Mouse (Mus musculus): ENCODE measurements around the gene Nanp. TPM values are rescaled to one million over a fixed set of nuclear protein-coding genes. Genes with fewer than 3 reads are reported as not detected.

Nanp gene
- total and polyA plus RNA-seq, 3 experiments, result 15.6 to 33.0 (median 30.8) TPM

DNA sequence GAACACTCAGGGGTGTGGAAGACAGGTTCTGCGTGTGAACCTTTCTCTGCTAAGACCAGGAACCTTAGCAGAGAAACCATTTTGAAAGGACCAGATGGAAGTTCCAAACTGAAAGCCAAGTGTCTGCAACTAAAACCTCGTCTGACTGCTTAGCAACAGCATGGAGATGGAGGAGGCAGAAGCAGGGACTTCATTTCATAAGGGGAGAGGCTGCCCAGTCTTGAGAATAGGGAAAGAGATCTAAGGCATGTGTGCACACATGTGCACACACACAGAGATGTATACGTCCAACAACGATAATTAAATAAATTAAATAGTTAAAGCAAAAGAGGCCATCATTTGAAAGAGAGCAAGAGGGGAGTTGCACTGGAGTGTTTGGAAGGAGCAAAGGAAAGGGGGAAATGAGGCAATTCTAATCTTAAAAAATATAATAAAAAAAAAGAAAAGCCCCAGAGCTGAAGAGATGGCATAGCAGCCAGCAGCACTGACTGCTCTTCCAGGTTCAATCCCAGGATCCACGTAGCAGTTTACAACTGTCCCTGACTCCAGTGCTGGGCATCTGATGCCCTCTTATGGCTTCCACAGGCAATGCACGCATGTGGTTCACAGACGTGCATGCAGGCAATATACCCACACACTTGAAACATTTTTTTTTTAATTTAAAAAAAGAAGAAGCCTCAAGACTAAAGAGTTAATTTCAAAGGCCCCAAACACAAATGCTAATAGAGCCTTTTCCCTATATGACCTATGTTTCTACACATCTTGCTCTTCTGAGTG, 38.6 kb downstream of the Nanp start (continued):
- TF ChIP-seq USF2 (conservative IDR thresholded peaks at IDR 0.05; ENCODE audit: low read depth, low read length), result no peak
- TF ChIP-seq NRF1 (IDR thresholded peaks at IDR 0.05; ENCODE audit: low read depth, low read length), result no peak
- no peak for TF ChIP-seq RCOR1 (conservative IDR thresholded peaks at IDR 0.05; ENCODE audit: low read depth, low read length)
- 0 out of 2 replicates have a peak, but pooled peaks have one; percentile 44 for TF ChIP-seq SIN3A (IDR thresholded peaks at IDR 0.05; ENCODE audit: low read length)
- TF ChIP-seq POLR2AphosphoS2 (IDR thresholded peaks at IDR 0.05; ENCODE audit: low read depth, low read length), result no peak
- TF ChIP-seq GABPA (IDR thresholded peaks at IDR 0.05; ENCODE audit: insufficient replicate concordance, low read depth, low read length), result no peak
- no peak for TF ChIP-seq ELF1 (IDR thresholded peaks at IDR 0.05; ENCODE audit: low read depth, low read length)
- TF ChIP-seq JUN (IDR thresholded peaks at IDR 0.05; ENCODE audit: insufficient read depth, low read depth, low read length), result no peak
- no peak for TF ChIP-seq POLR2A (IDR thresholded peaks at IDR 0.05; ENCODE audit: low read depth, low read length)
- peak; percentile 56; the same call in 1 of the 2 replicates for TF ChIP-seq IRF4 (IDR thresholded peaks at IDR 0.05; ENCODE audit: low read depth, low read length)
- 0 out of 2 replicates have a peak, but pooled peaks have one; percentile 26 for TF ChIP-seq JUND (conservative IDR thresholded peaks at IDR 0.05; ENCODE audit: low read depth, low read length)
- TF ChIP-seq TBP (conservative IDR thresholded peaks at IDR 0.05; ENCODE audit: low read depth, low read length), result no peak
- TF ChIP-seq CHD2 (IDR thresholded peaks at IDR 0.05; ENCODE audit: low read length), result no peak
- 0 out of 2 replicates have a peak, but pooled peaks have one; percentile 18 for TF ChIP-seq MAZ (IDR thresholded peaks at IDR 0.05; ENCODE audit: low read depth, low read length)
- peak; percentile 97 for TF ChIP-seq RAD21 (IDR thresholded peaks at IDR 0.05; ENCODE audit: low read depth, low read length)
- TF ChIP-seq HCFC1 (IDR thresholded peaks at IDR 0.05; ENCODE audit: low read depth, low read length), result peak; percentile 23; the same call in 1 of the 2 replicates
- peak; percentile 83 for TF ChIP-seq MYC (IDR thresholded peaks at IDR 0.05; ENCODE audit: low read depth, low read length)
- TF ChIP-seq ETS1 (conservative IDR thresholded peaks at IDR 0.05; ENCODE audit: low read depth, low read length), result no peak
- TF ChIP-seq ZKSCAN1 (IDR thresholded peaks at IDR 0.05; ENCODE audit: borderline replicate concordance, low read depth, low read length), result no peak

DNA sequence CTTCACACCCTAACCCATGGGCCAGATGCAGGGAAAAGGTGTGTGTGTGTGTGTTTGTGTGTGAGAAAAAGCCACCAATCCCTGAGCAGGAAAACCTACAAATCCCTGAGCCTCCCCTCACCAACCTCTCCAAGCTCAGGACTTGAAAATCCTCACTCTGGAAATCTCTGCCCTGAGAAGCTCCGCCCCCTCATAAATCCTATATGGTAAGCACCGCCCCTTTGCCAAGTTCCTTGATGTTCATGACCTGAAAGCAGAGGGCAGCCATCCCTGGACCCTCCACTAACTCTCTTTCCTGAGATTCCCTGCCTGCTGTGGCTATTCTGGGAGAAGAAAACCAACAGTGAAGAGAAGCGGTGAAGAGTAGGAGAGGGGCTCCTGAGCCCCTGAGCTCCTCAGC, 40.2 kb downstream of the Nanp start:
- no peak for TF ChIP-seq NELFE (IDR thresholded peaks at IDR 0.05; ENCODE audit: low read depth, low read length)
- TF ChIP-seq JUN (IDR thresholded peaks at IDR 0.05; ENCODE audit: insufficient read depth, low read depth, low read length), result no peak
- no peak for TF ChIP-seq POLR2AphosphoS2 (IDR thresholded peaks at IDR 0.05; ENCODE audit: low read depth, low read length)
- no peak for TF ChIP-seq ETS1 (conservative IDR thresholded peaks at IDR 0.05; ENCODE audit: low read depth, low read length)
- TF ChIP-seq MXI1 (IDR thresholded peaks at IDR 0.05; ENCODE audit: low read depth, low read length), result no peak
- no peak for TF ChIP-seq GABPA (IDR thresholded peaks at IDR 0.05; ENCODE audit: insufficient replicate concordance, low read depth, low read length)
- TF ChIP-seq E2F4 (IDR thresholded peaks at IDR 0.05; ENCODE audit: insufficient replicate concordance, low read depth, low read length), result no peak
- TF ChIP-seq ZKSCAN1 (IDR thresholded peaks at IDR 0.05; ENCODE audit: borderline replicate concordance, low read depth, low read length), result no peak
- TF ChIP-seq POLR2A (IDR thresholded peaks at IDR 0.05; ENCODE audit: low read depth, low read length), result no peak
- no peak for TF ChIP-seq MAFK (IDR thresholded peaks at IDR 0.05; ENCODE audit: insufficient replicate concordance, low read length)
- TF ChIP-seq CHD1 (IDR thresholded peaks at IDR 0.05; ENCODE audit: low read depth, low read length), result no peak
- TF ChIP-seq CTCF (conservative IDR thresholded peaks at IDR 0.05 in 1 of 2, IDR thresholded peaks at IDR 0.05 in 1 of 2; ENCODE audit: low read depth in 2 of 2, low read length in 2 of 2), result no peak
- Histone ChIP-seq H3K4me1 (ENCODE audit: control insufficient read depth in 1 of 2, insufficient read depth in 2 of 2) (peaks cover 5 to 27% of the 10 kb centered on the region in 2 experiments; a peak in 3 of 4 replicates), H3K4me3 (replicated peaks in 1 of 3; ENCODE audit: low read depth in 2 of 3, low read length in 2 of 3, poor library complexity in 1 of 3) (no peak overlapping the region), H3K4me2 (ENCODE audit: insufficient read depth, low read depth, poor library complexity, severe bottlenecking) (no peak overlapping the region), H3K9me3 (replicated peaks; ENCODE audit: low read length) (no peaks in the 10 kb centered on the region), H3K79me2 (replicated peaks; ENCODE audit: control insufficient read depth, extremely low read depth, insufficient read depth, poor library complexity, severe bottlenecking) (no peaks in the 10 kb centered on the region), H3K36me3 (replicated peaks in 1 of 2; ENCODE audit: control insufficient read depth in 1 of 2, insufficient read depth in 1 of 2, low read length in 1 of 2) (no peaks in the 10 kb centered on the region), H3K9ac (ENCODE audit: insufficient read depth, low read depth) (no peak overlapping the region), H3K27me3 (replicated peaks) (no peaks in the 10 kb centered on the region), H3K27ac (ENCODE audit: insufficient read depth, low read depth) (no peak overlapping the region)
- DNase-seq (ENCODE audit: extremely low read depth), result no peak
- in situ Hi-C loops (cut with MboI; ENCODE audit: low pct_ligation_motif_present, low pct_unique_long_range_greater_than_20kb, low sequenced_read_pairs) (no loop called here), dilution Hi-C loops (cut with MboI; ENCODE audit: extremely low pct_ligation_motif_present, extremely low pct_unique_long_range_greater_than_20kb, low sequenced_read_pairs) (no loop called here)

All from CH12.LX (cell line).